Mouse (Mus musculus) embryonic facial prominence, embryonic 15.5 days (tissue): Measurements from ENCODE around the gene Prkcg. TPM values are rescaled to one million over a fixed set of nuclear protein-coding genes. Genes with fewer than 3 reads are reported as not detected.

Experiments used
- ATAC-seq: fragments of 200-750 bp; cut with Nextera tagmentation; 2 replicates; pipeline ENCODE4 v1.8.0; 2017; ENCODE audit warnings: low read depth, moderate TSS enrichment; ENCODE audit not compliant: insufficient number of reproducible peaks, low FRiP score, low TSS enrichment
- H3K27ac ChIP-seq: fragments of 300-500 bp; sonication (generic); replicated peaks from 2 replicates; pipeline ENCODE4 v1.5.1; 2015; ENCODE audit warnings: mild to moderate bottlenecking, inconsistent platforms
- H3K27me3 ChIP-seq: fragments of 300-500 bp; sonication (generic); 2 replicates; pipeline ENCODE4 v1.6.1; 2015; ENCODE audit warnings: inconsistent platforms
- H3K36me3 ChIP-seq: fragments of 300-500 bp; sonication (generic); 2 replicates; pipeline ENCODE4 v1.6.1; 2015; ENCODE audit warnings: mild to moderate bottlenecking, inconsistent platforms
- H3K4me1 ChIP-seq: fragments of 300-500 bp; sonication (generic); 2 replicates; pipeline ENCODE4 v1.6.1; 2015; ENCODE audit warnings: inconsistent platforms
- H3K4me2 ChIP-seq: fragments of 300-500 bp; sonication (generic); replicated peaks from 2 replicates; pipeline ENCODE4 v1.6.1; 2015; ENCODE audit warnings: mild to moderate bottlenecking, inconsistent platforms
- H3K4me3 ChIP-seq: fragments of 300-500 bp; sonication (generic); replicated peaks from 2 replicates; pipeline ENCODE4 v1.5.1; 2015; ENCODE audit warnings: mild to moderate bottlenecking, inconsistent platforms
- H3K9ac ChIP-seq: fragments of 300-500 bp; sonication (generic); 2 replicates; pipeline ENCODE4 v1.6.1; 2015; ENCODE audit warnings: inconsistent platforms
- H3K9me3 ChIP-seq: fragments of 300-500 bp; sonication (generic); replicated peaks from 2 replicates; pipeline ENCODE4 v1.6.1; 2016; ENCODE audit warnings: inconsistent platforms
- WGBS: fragments of 180-500 bp; shearing (Covaris S2); methylation state at CpG from one replicate; pipeline ENCODE4 v1.1.7; 2015; 5-methylcytosine and 5-hydroxymethylcytosine counted together
- polyA plus RNA-seq: library from polyadenylated mRNA; unstranded; fragments of >200 nt; fragmentation: Nextera tagmentation; extraction: Ambion mirVana; gene quantifications from 2 replicates; pipeline ENCODE4 v1.2.1, GENCODE M21; 2015

Prkcg gene
- polyA plus RNA-seq, 1 experiment from 2014 or later = 0.28 TPM

DNA sequence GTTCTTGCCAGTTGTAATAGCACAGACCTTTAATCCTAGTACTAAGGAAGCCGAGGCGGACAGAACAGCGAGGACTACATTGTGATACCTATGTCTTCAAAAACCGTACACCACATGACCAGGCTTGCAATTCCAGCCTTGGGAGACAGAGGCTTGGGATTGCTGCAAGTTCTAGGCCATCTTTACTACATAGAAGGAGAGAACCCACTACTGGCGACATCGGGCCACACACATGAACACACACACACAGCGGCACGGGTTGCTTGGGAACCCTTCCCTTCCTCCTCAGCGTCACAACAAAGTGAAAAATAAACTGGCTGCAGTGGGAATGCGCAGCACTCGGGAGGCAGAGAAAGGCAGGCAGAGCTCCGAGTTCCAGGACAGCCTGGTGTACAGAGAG is 79.3 kb downstream of the Prkcg start:
- no peak overlapping the region for H3K27ac ChIP-seq
- no peak overlapping the region for H3K4me3 ChIP-seq
- H3K4me1 ChIP-seq = peaks cover 7% of the 10 kb centered on the region
- ATAC-seq = no peak
- no peak overlapping the region for H3K9ac ChIP-seq
- H3K4me2 ChIP-seq = no peak overlapping the region
- 0 out of 2 replicates have a peak, but pooled peaks cover 6% of the 10 kb centered on the region for H3K36me3 ChIP-seq
- WGBS = 34% methylated on average over 12 of the region's 12 CpGs
- peaks cover 9% of the 10 kb centered on the region; the same call in 1 of the 2 replicates for H3K27me3 ChIP-seq
- no peaks in the 10 kb centered on the region for H3K9me3 ChIP-seq

DNA sequence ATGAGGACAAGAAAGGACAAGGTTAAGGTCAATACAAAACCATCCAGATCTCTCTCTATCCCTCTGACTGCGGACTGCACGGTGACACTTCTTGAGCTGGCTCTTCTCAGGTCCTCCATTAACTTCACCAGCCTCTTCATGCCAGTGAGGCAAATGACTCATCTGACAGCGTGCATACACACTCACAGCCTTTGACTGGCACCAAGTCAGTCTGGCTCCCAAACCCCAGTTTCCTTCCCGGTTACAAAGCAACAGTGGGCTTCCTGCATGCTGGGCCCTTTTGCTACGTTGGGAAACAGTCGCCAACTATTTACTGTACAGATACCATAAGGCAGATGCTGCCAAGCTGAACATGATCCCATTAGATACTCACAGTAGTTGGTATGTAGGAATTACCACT is 80.2 kb downstream of the Prkcg start:
- WGBS = 74% methylated on average over 6 of the region's 6 CpGs
- H3K4me2 ChIP-seq = no peak overlapping the region
- no peak overlapping the region for H3K4me3 ChIP-seq
- 0 out of 2 replicates have a peak, but pooled peaks cover 5% of the 10 kb centered on the region for H3K36me3 ChIP-seq
- peaks cover 7% of the 10 kb centered on the region for H3K4me1 ChIP-seq
- H3K27me3 ChIP-seq = peaks cover 9% of the 10 kb centered on the region; the same call in 1 of the 2 replicates
- no peak overlapping the region for H3K9ac ChIP-seq
- ATAC-seq = no peak
- H3K9me3 ChIP-seq = no peaks in the 10 kb centered on the region
- H3K27ac ChIP-seq = no peak overlapping the region

DNA sequence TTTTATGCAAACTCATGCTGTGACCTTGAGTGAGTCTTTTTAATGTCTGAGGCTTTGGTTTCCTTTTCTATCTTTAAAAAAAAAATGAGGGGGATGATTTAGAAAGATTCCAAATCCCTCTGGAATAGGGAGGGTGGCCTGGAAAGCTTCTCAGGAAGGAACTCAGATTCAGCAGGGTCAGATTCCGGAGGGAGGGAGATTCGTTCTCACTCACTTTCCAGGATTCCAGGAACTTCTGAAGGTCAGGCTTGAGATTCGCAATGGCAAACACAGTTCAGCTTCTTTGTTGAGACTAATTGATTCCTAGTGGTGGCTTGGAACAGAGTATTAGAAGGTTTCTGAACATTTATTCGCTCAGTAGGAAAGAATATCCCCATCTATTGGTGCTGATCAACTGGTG is 81.4 kb downstream of the Prkcg start:
- 43% methylated on average over 4 of the region's 4 CpGs for WGBS
- no peak overlapping the region for H3K4me2 ChIP-seq
- H3K9ac ChIP-seq = no peak overlapping the region
- H3K9me3 ChIP-seq = no peaks in the 10 kb centered on the region
- ATAC-seq = no peak
- no peak overlapping the region for H3K27ac ChIP-seq
- no peaks in the 10 kb centered on the region for H3K36me3 ChIP-seq
- H3K4me1 ChIP-seq = peaks cover 7% of the 10 kb centered on the region
- peaks cover 9% of the 10 kb centered on the region; the same call in 1 of the 2 replicates for H3K27me3 ChIP-seq
- H3K4me3 ChIP-seq = no peak overlapping the region

DNA sequence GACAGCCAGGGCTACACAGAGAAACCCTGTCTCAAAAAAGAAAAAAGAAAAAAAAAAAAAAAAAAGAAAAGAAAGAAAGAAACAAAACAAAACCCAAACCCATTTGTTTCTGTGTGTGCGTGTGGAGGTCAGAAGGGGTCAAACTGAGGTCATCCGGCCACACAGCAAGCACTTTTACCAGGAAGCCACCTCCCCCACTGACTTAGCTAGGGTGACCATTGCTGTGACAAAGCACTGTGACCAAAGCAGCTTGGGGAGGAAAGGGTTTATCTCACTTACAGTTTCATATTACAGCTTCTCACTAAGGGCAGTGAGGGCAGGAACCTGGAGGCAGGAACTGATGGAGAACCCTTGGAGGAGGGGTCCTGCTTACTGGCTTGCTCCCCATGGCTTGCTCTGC is 83.4 kb downstream of the Prkcg start:
- Histone ChIP-seq H3K27ac (no peak overlapping the region), H3K4me3 (no peak overlapping the region), H3K36me3 (no peaks in the 10 kb centered on the region), H3K27me3 (no peaks in the 10 kb centered on the region), H3K4me2 (no peak overlapping the region), H3K4me1 (peaks cover 3% of the 10 kb centered on the region; the same call in 1 of the 2 replicates), H3K9ac (no peak overlapping the region), H3K9me3 (no peaks in the 10 kb centered on the region)
- ATAC-seq = no peak
- 64% methylated on average over 2 of the region's 2 CpGs for WGBS

DNA sequence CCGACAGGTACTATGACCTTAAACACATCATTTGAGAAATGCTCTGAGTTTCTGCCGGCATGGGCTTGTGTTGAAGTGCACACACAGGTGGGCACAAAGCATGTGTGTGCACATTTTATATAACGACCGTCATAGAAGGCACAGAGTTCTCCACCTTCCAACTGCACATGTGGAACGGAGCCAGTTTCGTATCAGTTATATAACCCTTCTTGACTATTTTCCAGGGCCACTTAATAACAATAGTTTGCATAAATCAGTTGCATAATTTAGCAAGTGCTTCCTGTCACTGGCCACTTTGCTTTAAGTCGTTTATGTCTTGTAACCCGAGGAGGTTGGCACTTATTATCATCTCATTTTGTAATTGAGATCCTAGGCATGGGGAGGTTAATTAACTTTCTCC is 84.8 kb downstream of the Prkcg start:
- H3K4me3 ChIP-seq = no peak overlapping the region
- H3K9me3 ChIP-seq = no peaks in the 10 kb centered on the region
- no peak overlapping the region for H3K9ac ChIP-seq
- H3K27me3 ChIP-seq = no peaks in the 10 kb centered on the region
- no peak overlapping the region for H3K27ac ChIP-seq
- H3K4me1 ChIP-seq = no peaks in the 10 kb centered on the region
- 75% methylated on average over 8 of the region's 8 CpGs for WGBS
- H3K36me3 ChIP-seq = no peaks in the 10 kb centered on the region
- no peak overlapping the region for H3K4me2 ChIP-seq
- no peak for ATAC-seq

DNA sequence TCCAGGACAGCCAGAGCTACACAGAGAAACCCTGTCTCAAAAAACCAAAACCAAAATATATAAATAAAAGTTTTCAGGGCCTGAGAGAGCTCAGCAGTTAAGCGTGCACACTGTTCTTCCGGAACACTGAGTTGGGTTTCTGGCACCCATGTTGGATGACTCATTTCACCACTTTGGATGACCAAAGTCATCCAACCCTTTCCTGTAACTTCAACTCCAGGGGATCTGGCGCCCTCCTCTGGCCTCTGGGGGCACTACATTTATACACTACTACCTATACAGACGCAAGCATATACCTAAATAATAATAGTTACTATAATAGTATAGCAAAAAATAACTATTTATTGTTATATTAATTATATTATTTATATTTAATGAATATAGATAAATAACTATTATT is 87.9 kb downstream of the Prkcg start:
- no peak overlapping the region for H3K4me3 ChIP-seq
- H3K9ac ChIP-seq = no peak overlapping the region
- H3K4me1 ChIP-seq = no peaks in the 10 kb centered on the region
- no peak for ATAC-seq
- 53% methylated on average over 4 of the region's 4 CpGs for WGBS
- H3K36me3 ChIP-seq = no peaks in the 10 kb centered on the region
- no peak overlapping the region for H3K4me2 ChIP-seq
- no peaks in the 10 kb centered on the region for H3K9me3 ChIP-seq
- H3K27ac ChIP-seq = no peak overlapping the region
- no peaks in the 10 kb centered on the region for H3K27me3 ChIP-seq

Other genes with a start within 250 kb of the Prkcg start
- gene AU018091, start 120.0 kb upstream of the Prkcg start, polyA plus RNA-seq = 0.13 and 0.21 TPM in 2 replicates
- not detected in 2 replicates for gene Nlrp12, start 39.4 kb upstream of the Prkcg start, polyA plus RNA-seq
- 105 and 107 TPM in 2 replicates for gene Myadm, start 99 bp upstream of the Prkcg start, polyA plus RNA-seq
- gene Cacng7, start 43.8 kb downstream of the Prkcg start, polyA plus RNA-seq = 2.0 and 3.1 TPM in 2 replicates
- 2.2 and 3.0 TPM in 2 replicates for gene Cacng8, start 101.5 kb downstream of the Prkcg start, polyA plus RNA-seq
- gene Cacng6, start 135.0 kb downstream of the Prkcg start, polyA plus RNA-seq = 5.1 and 7.3 TPM in 2 replicates
- gene Tarm1, start 213.4 kb downstream of the Prkcg start, polyA plus RNA-seq = 0.17 and 0.81 TPM in 2 replicates